Mouse (Mus musculus) cortical plate, adult 2 months (tissue): Measurements from ENCODE around the gene Phtf2.

ENCODE experiments used
- CTCF ChIP-seq: fragments of 200-500 bp; IDR thresholded peaks from 2 replicates; pipeline ENCODE4 v1.5.1; 2011; ENCODE audit warnings: mild to moderate bottlenecking, control low read depth, low read length; ENCODE audit not compliant: insufficient read depth; ENCODE audit errors: extremely low read depth
- POLR2A ChIP-seq: fragments of 200-500 bp; IDR thresholded peaks from 2 replicates; pipeline ENCODE4 v1.6.1; 2011; ENCODE audit warnings: mild to moderate bottlenecking, low read length, control low read depth; ENCODE audit not compliant: insufficient read depth; ENCODE audit errors: extremely low read depth

- no peak for TF ChIP-seq CTCF
- no peak for TF ChIP-seq POLR2A
Measured at GRCm38 (mm10) chr5:20821647-20822046, 60.3 kb downstream of the Phtf2 start.
